Mouse (Mus musculus) bone marrow macrophage, adult 2 months (primary cell): ENCODE results near the gene Dscaml1.
A peak's percentile ranks its signal among the peaks of the same experiment; 100 is the strongest.

ENCODE experiments used
- CTCF ChIP-seq: IDR thresholded peaks from 2 replicates; pipeline ENCODE4 v1.5.1; 2012; ENCODE audit warnings: low read depth, mild to moderate bottlenecking, low read length, moderate library complexity
- POLR2A ChIP-seq: IDR thresholded peaks from 2 replicates; pipeline ENCODE4 v1.6.1; 2012; ENCODE audit warnings: mild to moderate bottlenecking, low read depth, low read length, borderline replicate concordance

GRCm38 (mm10) chr9:45412287-45412686 lies 14.1 kb upstream of the Dscaml1 start:
- TF ChIP-seq CTCF (0 out of 2 replicates have a peak, but pooled peaks have one; percentile 41), POLR2A (no peak)
